Mouse (Mus musculus) cerebral cortex, adult 2 months (tissue): Measurements from ENCODE around the gene Megf8.

Source experiments
- WGBS: fragments of 180-500 bp; shearing (Covaris S2); methylation state at CpG from one replicate; pipeline ENCODE4 v1.1.7; 2018; 5-methylcytosine and 5-hydroxymethylcytosine counted together

The Megf8 gene

GRCm38 (mm10) chr7:25316532-25317445 lies at the start of gene Megf8:
Gene Megf8 (plus strand): TSS chr7:25317164.
- 2% methylated on average over 52 of the region's 52 CpGs for WGBS

GRCm38 (mm10) chr7:25267301-25267750 lies 49.6 kb upstream of the Megf8 start, which contains the start of gene Cic:
Gene Cic (plus strand): TSS chr7:25267704.
- under 1% methylated on average over 29 of the region's 29 CpGs for WGBS

DNA sequence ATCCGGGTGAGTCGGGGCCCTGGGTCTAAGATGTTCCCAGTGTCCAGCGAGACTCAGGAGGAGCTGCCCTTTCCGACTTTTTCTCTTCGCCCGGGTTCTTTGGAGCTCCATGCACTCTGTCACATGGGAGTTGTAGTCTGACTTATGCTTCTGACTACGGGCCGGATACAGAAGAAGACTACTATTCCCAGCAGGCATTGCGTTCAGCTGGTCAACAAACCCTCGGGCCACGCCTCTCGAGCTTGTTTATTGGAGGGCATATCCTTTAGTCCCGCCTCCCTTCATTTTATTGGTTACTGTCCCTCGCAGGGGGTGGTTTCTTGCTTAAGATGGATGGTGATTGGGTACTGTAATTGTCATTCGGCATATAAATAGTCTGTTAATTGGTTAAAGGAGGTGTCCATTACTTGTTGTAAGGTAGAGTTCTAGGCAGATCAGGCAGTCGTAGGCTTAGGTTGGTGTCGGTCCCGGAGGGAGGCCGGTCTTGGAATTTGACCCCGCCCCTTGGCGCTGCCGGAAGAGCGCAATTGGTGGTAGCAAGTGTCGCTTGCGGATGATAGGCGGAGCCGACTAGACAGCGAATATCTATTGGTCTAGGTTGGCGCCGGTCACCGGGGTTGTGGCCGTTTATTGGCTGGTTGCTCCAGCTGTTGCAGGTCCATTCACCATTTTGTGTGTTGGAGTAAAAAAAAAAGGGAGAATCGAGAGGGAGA lies 49.1 kb upstream of the Megf8 start:
- under 1% methylated on average over 33 of the region's 33 CpGs for WGBS

GRCm38 (mm10) chr7:25268588-25268987 lies 48.4 kb upstream of the Megf8 start:
- WGBS, result under 1% methylated on average over 7 of the region's 7 CpGs

DNA sequence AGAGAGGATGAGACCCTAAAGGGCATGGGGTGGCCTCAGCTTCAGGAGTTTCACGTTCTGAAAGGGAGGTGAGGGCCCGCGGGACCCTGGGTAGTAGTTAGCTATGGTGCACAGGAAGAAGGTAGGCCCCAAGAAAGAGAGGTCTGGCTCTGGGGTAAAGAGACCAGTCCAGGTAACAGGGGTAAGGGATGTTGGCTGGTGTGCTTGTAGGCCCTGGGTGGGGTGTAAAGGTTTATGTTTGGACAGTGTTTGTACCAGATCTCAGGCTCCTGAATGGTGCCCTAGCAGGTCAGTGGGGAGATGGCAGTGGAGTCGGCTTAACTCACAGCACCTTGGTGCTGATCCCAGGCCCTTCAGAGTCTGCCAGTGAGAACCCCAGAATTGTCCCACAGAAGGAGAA lies 47.9 kb upstream of the Megf8 start:
- 22% methylated on average over 4 of the region's 4 CpGs for WGBS

DNA sequence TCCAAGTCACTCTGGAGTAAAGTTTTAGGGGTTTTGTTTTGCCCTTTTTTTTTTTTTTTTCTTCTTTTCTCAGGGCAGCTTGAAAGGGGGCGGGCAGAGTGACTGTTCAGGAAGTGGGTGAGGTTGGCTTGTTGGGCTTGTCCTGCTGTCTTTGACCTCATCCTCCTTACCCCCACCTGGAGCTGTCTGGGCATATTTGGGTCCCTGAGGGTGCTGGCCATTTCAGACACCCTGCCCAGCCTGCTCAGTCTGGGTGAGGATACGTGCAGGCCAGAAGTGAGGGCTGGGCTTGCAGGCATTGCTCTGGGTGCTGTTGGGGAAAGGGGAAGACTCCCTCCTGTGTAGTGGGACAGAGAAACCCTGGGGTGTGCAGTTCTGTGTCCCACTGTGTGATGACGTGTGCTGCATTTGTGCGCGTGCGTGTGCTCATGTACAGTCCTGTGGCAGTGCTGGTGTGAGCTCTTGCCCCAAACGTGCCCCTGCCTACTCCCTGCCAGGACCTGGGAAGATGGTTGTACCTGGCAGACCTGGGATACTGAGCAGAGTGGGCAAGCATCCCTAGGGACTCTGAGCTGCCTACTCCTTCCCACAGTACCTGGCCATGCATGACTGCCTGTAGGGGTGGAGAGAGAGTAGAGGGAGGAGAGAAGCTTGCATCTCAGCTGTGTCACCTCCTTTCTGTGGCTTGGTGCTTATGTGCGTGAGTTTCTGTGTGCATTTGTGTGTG lies 47.3 kb upstream of the Megf8 start:
- WGBS, result 53% methylated on average over 8 of the region's 8 CpGs

- WGBS, result 90% methylated on average over 35 of the region's 35 CpGs
Measured at GRCm38 (mm10) chr7:25270652-25271633, 46.0 kb upstream of the Megf8 start.

GRCm38 (mm10) chr7:25271651-25272444 lies 45.1 kb upstream of the Megf8 start:
- WGBS, result 89% methylated on average over 30 of the region's 30 CpGs

GRCm38 (mm10) chr7:25272445-25273258 lies 44.3 kb upstream of the Megf8 start:
- WGBS, result 88% methylated on average over 38 of the region's 38 CpGs

DNA sequence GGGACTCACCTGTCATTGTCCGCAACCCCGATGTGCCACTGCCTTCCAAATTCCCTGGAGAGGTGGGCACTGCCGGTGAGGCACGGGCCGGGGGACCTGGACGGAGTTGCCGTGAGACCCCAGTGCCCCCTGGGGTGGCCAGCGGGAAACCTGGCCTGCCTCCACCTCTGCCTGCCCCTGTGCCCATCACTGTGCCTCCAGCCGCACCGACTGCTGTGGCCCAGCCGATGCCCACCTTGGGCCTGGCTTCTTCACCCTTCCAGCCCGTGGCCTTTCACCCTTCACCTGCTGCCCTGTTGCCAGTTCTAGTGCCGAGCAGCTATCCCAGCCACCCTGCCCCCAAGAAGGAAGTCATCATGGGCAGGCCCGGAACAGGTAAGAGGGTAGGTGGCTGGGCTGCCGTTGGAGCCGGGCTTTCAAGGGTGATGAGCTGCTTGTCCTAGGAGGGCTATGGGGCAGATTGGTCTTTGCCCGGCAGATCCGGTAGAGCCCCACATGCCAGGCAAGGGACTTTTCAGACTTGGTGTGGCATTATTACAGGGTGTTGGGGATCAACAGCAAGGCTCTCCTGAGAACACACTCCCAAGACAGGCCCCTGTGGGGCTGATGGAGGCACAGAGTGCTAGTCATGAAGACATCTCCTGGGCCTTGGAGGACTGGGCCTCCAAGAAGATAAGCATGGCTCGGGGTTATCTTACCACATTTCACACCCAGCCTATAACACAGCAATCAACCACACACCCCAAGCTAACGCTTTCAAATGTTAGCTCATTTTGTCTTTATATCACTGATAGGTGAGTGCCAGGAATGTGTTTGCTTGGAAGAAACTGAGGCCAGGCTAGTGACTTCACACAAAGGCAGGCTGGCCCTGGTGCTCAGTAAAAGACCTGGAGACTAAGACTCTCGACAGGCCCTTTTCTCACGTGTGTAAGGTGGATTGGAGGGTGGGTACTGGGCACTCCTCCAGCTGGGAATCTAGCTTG lies 43.4 kb upstream of the Megf8 start:
- 88% methylated on average over 22 of the region's 22 CpGs for WGBS

DNA sequence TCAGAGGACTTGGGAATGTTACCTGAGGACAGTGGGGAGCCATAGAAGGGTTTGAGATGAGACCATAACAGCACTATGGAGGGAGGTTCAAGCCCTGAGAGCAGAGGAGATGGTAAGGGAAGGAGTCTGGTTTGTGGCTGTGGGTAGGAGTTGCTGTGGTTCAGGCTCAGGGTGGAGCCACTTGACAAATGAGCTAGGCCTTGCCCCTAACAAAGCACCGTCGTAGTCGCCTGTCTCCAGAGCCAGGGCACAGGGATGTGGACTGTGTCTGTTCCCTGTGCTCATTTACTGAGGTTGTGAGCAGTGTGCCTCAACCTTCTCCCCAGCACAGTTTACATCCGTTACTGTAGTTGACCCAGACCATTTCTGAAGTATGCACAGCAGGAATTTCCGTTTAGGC lies 42.4 kb upstream of the Megf8 start:
- 46% methylated on average over 5 of the region's 5 CpGs for WGBS

DNA sequence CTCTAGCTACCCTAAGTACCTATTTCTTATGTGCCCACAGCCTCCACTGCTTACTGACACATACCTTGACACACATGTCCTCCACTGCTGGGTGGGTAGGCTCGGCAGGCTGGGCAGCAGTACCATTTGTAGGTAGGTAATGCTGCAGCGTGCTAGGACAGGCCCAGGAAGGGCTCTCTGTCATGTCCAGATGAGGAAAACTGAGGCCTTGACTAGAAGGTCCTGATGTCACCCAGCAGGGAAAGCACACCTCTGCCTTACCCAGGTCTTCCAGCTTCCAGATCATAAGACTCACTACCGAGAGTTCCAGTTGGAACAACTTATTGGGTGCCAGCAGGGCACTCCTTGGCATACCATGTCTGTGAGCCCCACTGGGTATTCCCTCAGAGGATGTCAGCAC lies 42.0 kb upstream of the Megf8 start:
- WGBS, result 68% methylated on average over 3 of the region's 3 CpGs

DNA sequence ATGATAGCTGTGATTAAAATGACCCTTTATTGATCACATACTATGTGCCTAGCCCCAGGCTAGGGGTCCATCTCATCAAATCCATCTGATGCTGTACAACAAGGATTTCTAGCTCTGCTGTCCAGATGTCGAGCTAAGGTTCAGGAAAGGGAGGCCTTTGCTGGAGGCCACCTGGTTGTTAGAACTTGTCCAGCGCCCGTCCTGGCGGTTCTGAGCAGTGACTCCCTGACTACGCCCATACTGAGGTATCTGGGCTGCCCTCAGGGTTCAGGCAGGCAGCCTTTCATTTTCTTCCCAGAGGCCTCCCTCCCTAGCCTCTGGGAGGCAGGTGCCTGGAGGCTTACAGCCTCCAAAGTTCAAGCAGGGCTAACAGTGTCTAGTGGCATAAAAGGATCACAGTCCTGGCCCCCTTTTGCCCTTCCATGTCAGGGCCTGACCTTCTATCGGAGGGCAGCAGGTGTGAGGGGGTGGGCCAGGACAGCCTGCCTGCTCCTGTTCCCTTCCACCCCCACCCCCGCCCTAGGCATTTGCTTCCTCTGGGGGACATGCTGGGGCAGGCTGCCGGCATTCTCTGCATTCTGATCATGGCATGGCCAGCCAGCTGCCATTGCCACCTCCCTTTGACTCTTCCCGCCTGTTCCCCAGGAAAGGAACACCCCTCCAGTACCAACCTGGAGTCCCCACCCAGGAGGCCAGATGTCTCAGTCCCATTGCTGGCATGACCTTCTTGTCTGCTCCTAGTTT lies 41.2 kb upstream of the Megf8 start:
- WGBS, result 61% methylated on average over 9 of the region's 9 CpGs

DNA sequence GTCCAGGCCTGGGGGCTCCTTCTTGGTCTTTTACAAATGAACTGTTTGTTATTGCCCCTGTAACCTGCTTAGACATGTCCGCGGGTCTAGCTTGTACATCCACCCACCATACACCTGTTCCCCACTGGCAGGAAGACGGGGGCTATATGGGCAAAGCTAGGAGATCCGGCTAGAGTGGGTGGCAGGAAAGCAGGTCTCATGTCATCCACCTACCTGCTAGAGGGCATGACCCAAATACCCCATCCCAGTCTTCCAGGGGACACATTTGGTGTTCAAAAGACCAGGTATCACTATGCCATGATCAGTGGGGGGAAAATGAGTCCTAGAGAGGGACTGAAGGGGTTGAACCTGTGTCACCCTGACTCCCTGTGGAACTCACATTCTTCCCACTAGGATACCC lies 39.6 kb upstream of the Megf8 start:
- 35% methylated on average over 4 of the region's 4 CpGs for WGBS

- WGBS, result 5% methylated on average over 4 of the region's 4 CpGs
Measured at GRCm38 (mm10) chr7:25277998-25278340, 39.0 kb upstream of the Megf8 start.

DNA sequence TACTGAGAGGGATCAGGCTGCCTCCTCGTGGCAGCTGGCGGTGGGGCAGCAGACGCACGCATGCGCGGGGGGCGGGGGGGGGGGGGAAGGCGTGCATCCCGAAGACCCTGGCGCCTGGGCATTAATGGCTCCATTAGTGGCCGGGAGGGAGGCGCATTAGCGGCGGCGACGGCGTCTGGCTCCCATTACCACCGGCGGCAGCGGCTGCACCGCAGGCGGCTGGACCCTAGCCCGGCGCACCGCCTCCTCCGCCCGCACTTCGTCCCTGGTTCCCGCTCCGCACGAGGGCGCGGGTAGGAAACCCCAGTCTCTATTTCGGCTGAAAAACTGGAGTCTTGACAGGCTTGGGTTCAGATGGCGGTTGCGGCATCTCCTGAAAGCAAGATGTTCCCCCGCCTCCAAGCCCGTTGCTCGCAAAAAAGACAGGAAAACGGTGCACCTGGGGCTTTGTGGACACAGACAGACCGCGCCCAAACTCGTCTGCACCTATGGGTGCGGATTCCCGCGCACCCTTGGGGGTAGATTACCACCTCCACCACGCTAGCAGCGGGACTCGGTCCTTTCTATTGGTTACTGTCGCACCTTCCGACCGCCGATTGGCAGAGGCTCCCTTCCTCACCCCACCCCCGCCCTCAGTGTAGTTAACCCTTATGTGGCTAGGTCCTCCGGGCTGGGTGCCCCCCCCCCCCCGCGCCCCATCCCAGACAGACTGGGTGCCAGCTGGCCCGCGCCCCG lies 38.5 kb upstream of the Megf8 start:
- WGBS, result under 1% methylated on average over 58 of the region's 60 CpGs
